Mouse (Mus musculus) C2C12 (cell line): ENCODE data around the gene Cd300c2.

Experiments
- CEBPB ChIP-seq: IDR thresholded peaks from one replicate; pipeline ENCODE4 v1.6.1; 2011; ENCODE audit warnings: low read depth, mild to moderate bottlenecking, control low read depth, moderate library complexity
- MAX ChIP-seq: IDR thresholded peaks from one replicate; pipeline ENCODE4 v1.6.1; 2011; ENCODE audit warnings: mild to moderate bottlenecking, control low read depth

GRCm38 (mm10) chr11:115049282-115049895, 47.7 kb upstream of the Cd300c2 start:
- TF ChIP-seq MAX (no peak), CEBPB (no peak)
